Mouse (Mus musculus) lung, postnatal 0 days (tissue): Measurements from ENCODE around the gene Susd1.

ENCODE experiments used
- CTCF ChIP-seq: IDR thresholded peaks from 2 replicates; pipeline ENCODE4 v1.5.1; 2016; ENCODE audit warnings: antibody characterized with exemption, mild to moderate bottlenecking
- EP300 ChIP-seq: IDR thresholded peaks from 2 replicates; pipeline ENCODE4 v1.6.1; 2016; ENCODE audit warnings: antibody characterized with exemption, mild to moderate bottlenecking, control low read depth

GRCm38 (mm10) chr4:59459216-59459955 lies 21.0 kb upstream of the Susd1 start:
- TF ChIP-seq CTCF (no peak), EP300 (peak; percentile 37; the same call in 1 of the 2 replicates)
